Mouse (Mus musculus): ENCODE data around the gene Agtrap. TPM values are rescaled to one million over a fixed set of nuclear protein-coding genes. Genes with fewer than 3 reads are reported as not detected.

The Agtrap gene
- polyA plus RNA-seq, 1 experiment from 2014 or later = 10.9 TPM

DNA sequence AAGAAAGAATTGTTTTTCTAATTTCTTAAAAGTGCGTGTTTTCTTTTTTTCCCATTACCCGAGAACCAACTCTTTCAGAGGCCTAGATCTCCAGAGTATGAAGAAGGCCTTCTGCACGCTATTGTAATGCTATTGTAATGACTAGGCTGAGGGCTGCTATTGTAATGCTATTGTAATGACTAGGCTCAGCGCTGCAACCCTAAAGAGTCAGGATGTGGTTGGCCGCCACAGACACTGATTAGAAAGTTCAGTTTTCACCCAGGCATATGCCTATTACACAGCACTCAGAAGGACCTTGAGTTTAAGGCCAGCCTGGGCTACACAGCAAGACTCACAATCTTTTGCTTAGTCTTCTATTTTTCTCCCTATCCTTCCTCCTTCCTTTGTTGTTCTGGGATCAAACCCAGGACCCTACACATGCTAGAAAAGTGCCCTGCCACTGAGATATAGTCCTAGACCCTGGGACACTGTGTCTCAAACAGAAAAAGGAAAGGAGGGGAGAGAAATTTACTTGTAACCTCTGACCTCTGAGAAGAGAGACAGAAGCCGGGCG, 53.9 kb downstream of the Agtrap start:
- no peaks in the 10 kb centered on the region for H3K9me3 ChIP-seq (ENCODE audit: control insufficient read depth, low read length)
- H3K4me2 ChIP-seq (replicated peaks; ENCODE audit: low read depth, low read length) = no peak overlapping the region
- no peak overlapping the region for H3K9ac ChIP-seq (ENCODE audit: low read depth, low read length)
- H3K4me3 ChIP-seq (ENCODE audit: low read depth, low read length) = no peak overlapping the region
- no peak overlapping the region for H3K27ac ChIP-seq (ENCODE audit: low read depth, low read length)
- WGBS = 67% methylated on average over 7 of the region's 7 CpGs
- peaks cover 7% of the 10 kb centered on the region; the same call in 1 of the 2 replicates for H3K36me3 ChIP-seq (ENCODE audit: control insufficient read depth, insufficient read depth, low read length)
- no peaks in the 10 kb centered on the region for H3K27me3 ChIP-seq (ENCODE audit: control insufficient read depth, insufficient read depth, low read length)
- H3K4me1 ChIP-seq (replicated peaks; ENCODE audit: control insufficient read depth, insufficient read depth, low read length) = peaks cover 4% of the 10 kb centered on the region; the same call in 1 of the 2 replicates
- no peak for DNase-seq (ENCODE audit: low spot score)
- ATAC-seq (ENCODE audit: low FRiP score) = no peak

DNA sequence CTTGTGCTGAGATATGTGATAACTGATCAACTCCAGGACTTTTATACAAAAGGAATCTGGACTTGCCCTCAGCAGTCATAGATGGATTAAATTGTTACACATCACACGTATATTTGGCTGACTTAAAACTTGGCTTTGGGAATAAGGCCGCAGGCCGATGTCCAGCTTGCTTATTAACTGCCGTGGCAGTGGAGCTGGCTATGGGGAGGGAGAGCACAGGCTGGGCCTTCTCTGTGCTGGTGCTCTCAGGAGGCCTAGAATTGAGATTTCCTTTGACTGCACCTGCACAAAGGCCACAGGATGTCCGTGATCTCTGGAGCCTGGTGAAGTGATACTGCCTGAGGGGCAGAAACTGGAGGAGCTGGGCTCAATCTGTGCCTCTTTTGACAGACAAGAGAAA, 57.3 kb downstream of the Agtrap start:
- H3K36me3 ChIP-seq (ENCODE audit: control insufficient read depth, insufficient read depth, low read length) = peaks cover 10% of the 10 kb centered on the region; the same call in 1 of the 2 replicates
- no peak overlapping the region for H3K4me2 ChIP-seq (replicated peaks; ENCODE audit: low read depth, low read length)
- no peaks in the 10 kb centered on the region for H3K9me3 ChIP-seq (ENCODE audit: control insufficient read depth, low read length)
- H3K27me3 ChIP-seq (ENCODE audit: control insufficient read depth, insufficient read depth, low read length) = no peaks in the 10 kb centered on the region
- DNase-seq (ENCODE audit: low spot score) (no peak), ATAC-seq (ENCODE audit: low FRiP score) (no peak)
- WGBS = 90% methylated on average over 5 of the region's 5 CpGs
- no peak overlapping the region for H3K4me3 ChIP-seq (ENCODE audit: low read depth, low read length)
- no peak overlapping the region for H3K9ac ChIP-seq (ENCODE audit: low read depth, low read length)
- H3K4me1 ChIP-seq (replicated peaks; ENCODE audit: control insufficient read depth, insufficient read depth, low read length) = no peaks in the 10 kb centered on the region
- no peak overlapping the region for H3K27ac ChIP-seq (ENCODE audit: low read depth, low read length)

DNA sequence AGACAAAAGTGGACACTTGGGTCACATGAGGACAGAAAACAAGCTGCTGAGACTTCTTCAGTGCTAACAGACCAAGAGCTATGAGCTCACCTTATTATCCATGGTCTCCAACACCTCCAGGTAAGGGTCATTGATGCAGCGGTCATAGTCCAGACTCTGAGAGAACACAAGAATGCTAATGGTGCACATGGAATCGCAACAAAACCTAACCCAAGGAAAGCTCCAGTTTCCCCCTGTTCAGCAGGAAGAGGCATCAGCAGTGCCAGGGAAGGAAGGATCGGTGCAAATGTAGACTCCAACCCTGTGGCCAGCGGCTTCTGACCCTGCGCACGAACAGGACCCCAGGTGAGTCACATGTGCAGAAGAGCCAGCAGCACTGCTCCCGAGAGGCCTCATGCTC, 58.5 kb downstream of the Agtrap start:
- WGBS = 96% methylated on average over 7 of the region's 7 CpGs
- H3K36me3 ChIP-seq (ENCODE audit: control insufficient read depth, insufficient read depth, low read length) = peaks cover 13% of the 10 kb centered on the region; the same call in 1 of the 2 replicates
- no peak for DNase-seq (ENCODE audit: low spot score)

More for the DNA sequence above, 58.5 kb downstream of the Agtrap start:
- Histone ChIP-seq H3K4me3 (ENCODE audit: low read depth, low read length) (no peak overlapping the region), H3K9me3 (ENCODE audit: control insufficient read depth, low read length) (no peaks in the 10 kb centered on the region), H3K27me3 (ENCODE audit: control insufficient read depth, insufficient read depth, low read length) (no peaks in the 10 kb centered on the region), H3K27ac (ENCODE audit: low read depth, low read length) (no peak overlapping the region), H3K4me2 (replicated peaks; ENCODE audit: low read depth, low read length) (no peak overlapping the region), H3K4me1 (replicated peaks; ENCODE audit: control insufficient read depth, insufficient read depth, low read length) (no peaks in the 10 kb centered on the region), H3K9ac (ENCODE audit: low read depth, low read length) (no peak overlapping the region)
- ATAC-seq (ENCODE audit: low FRiP score) = no peak

Other genes with a start within 250 kb of the Agtrap start
- gene Zfp933, start 239.7 kb downstream of the Agtrap start, polyA plus RNA-seq (2014; fragmentation: Nextera tagmentation; extraction: Ambion mirVana) = 5.5 and 7.3 TPM in 2 replicates
- gene Miip, start 219.2 kb downstream of the Agtrap start, polyA plus RNA-seq (2014; fragmentation: Nextera tagmentation; extraction: Ambion mirVana) = 32.9 and 36.7 TPM in 2 replicates
- gene Fv1, start 219.1 kb downstream of the Agtrap start, polyA plus RNA-seq (2014; fragmentation: Nextera tagmentation; extraction: Ambion mirVana) = 11.8 and 15.3 TPM in 2 replicates
- 33.2 and 39.0 TPM in 2 replicates for gene Mfn2, start 183.3 kb downstream of the Agtrap start, polyA plus RNA-seq (2014; fragmentation: Nextera tagmentation; extraction: Ambion mirVana)
- gene Plod1, start 151.3 kb downstream of the Agtrap start, polyA plus RNA-seq (2014; fragmentation: Nextera tagmentation; extraction: Ambion mirVana) = 28.2 and 28.7 TPM in 2 replicates
- gene 2510039O18Rik, start 147.1 kb downstream of the Agtrap start, polyA plus RNA-seq (2014; fragmentation: Nextera tagmentation; extraction: Ambion mirVana) = 13.6 and 16.7 TPM in 2 replicates
- 0.23 and 0.39 TPM in 2 replicates for gene Nppb, start 102.2 kb downstream of the Agtrap start, polyA plus RNA-seq (2014; fragmentation: Nextera tagmentation; extraction: Ambion mirVana)
- gene Nppa, start 87.3 kb downstream of the Agtrap start, polyA plus RNA-seq (2014; fragmentation: Nextera tagmentation; extraction: Ambion mirVana) = not detected in 2 replicates
- gene Clcn6, start 49.2 kb downstream of the Agtrap start, polyA plus RNA-seq (2014; fragmentation: Nextera tagmentation; extraction: Ambion mirVana) = 21.7 and 26.2 TPM in 2 replicates
- gene Mthfr, start 49.0 kb downstream of the Agtrap start, polyA plus RNA-seq (2014; fragmentation: Nextera tagmentation; extraction: Ambion mirVana) = 18.0 and 19.6 TPM in 2 replicates
- 82.5 and 88.2 TPM in 2 replicates for gene Mad2l2, start 42.4 kb upstream of the Agtrap start, polyA plus RNA-seq (2014; fragmentation: Nextera tagmentation; extraction: Ambion mirVana)
- gene Draxin, start 42.7 kb upstream of the Agtrap start, polyA plus RNA-seq (2014; fragmentation: Nextera tagmentation; extraction: Ambion mirVana) = 12.8 and 13.8 TPM in 2 replicates
- 14.6 and 15.5 TPM in 2 replicates for gene Fbxo6, start 64.1 kb upstream of the Agtrap start, polyA plus RNA-seq (2014; fragmentation: Nextera tagmentation; extraction: Ambion mirVana)
- gene Fbxo44, start 72.5 kb upstream of the Agtrap start, polyA plus RNA-seq (2014; fragmentation: Nextera tagmentation; extraction: Ambion mirVana) = 82.2 and 82.5 TPM in 2 replicates
- gene Fbxo2, start 72.6 kb upstream of the Agtrap start, polyA plus RNA-seq (2014; fragmentation: Nextera tagmentation; extraction: Ambion mirVana) = 3.0 and 3.2 TPM in 2 replicates
- 6.4 and 7.0 TPM in 2 replicates for gene Disp3, start 199.9 kb upstream of the Agtrap start, polyA plus RNA-seq (2014; fragmentation: Nextera tagmentation; extraction: Ambion mirVana)

Measured in hindbrain, embryonic 11.5 days (tissue).